Mouse (Mus musculus): ENCODE measurements around the gene Snap29. TPM values are rescaled to one million over a fixed set of nuclear protein-coding genes. Genes with fewer than 3 reads are reported as not detected.

The Snap29 gene
- polyA plus RNA-seq, 1 experiment: 9.3 TPM

GRCm38 (mm10) chr16:17466875-17467663 is 61.3 kb downstream of the Snap29 start:
- TF ChIP-seq CTCF (IDR thresholded peaks at IDR 0.05; ENCODE audit: extremely low read depth, insufficient read depth, low read length): no peak
- no peak for TF ChIP-seq POLR2A (IDR thresholded peaks at IDR 0.05; ENCODE audit: extremely low read depth, insufficient read depth, low read length)
- H3K4me3 ChIP-seq (ENCODE audit: insufficient read depth, low read length): no peak overlapping the region
- H3K27ac ChIP-seq (ENCODE audit: insufficient read depth, low read length): no peak overlapping the region
- H3K4me1 ChIP-seq (ENCODE audit: control insufficient read depth, insufficient read depth, low read length): peaks cover 4% of the 10 kb centered on the region

GRCm38 (mm10) chr16:17472498-17472897 is 66.7 kb downstream of the Snap29 start:
- Histone ChIP-seq H3K4me3 (ENCODE audit: insufficient read depth, low read length) (no peak overlapping the region), H3K4me1 (ENCODE audit: control insufficient read depth, insufficient read depth, low read length) (peaks cover 5% of the 10 kb centered on the region), H3K27ac (ENCODE audit: insufficient read depth, low read length) (no peak overlapping the region)
- TF ChIP-seq CTCF (IDR thresholded peaks at IDR 0.05; ENCODE audit: extremely low read depth, insufficient read depth, low read length): no peak
- no peak for TF ChIP-seq POLR2A (IDR thresholded peaks at IDR 0.05; ENCODE audit: extremely low read depth, insufficient read depth, low read length)

- H3K27ac ChIP-seq (ENCODE audit: insufficient read depth, low read length): no peak overlapping the region
- H3K4me3 ChIP-seq (ENCODE audit: insufficient read depth, low read length): no peak overlapping the region
- H3K4me1 ChIP-seq (ENCODE audit: control insufficient read depth, insufficient read depth, low read length): peaks cover 7% of the 10 kb centered on the region
- TF ChIP-seq POLR2A (IDR thresholded peaks at IDR 0.05; ENCODE audit: extremely low read depth, insufficient read depth, low read length) (no peak), CTCF (IDR thresholded peaks at IDR 0.05; ENCODE audit: extremely low read depth, insufficient read depth, low read length) (peak; percentile 74)
Observed at GRCm38 (mm10) chr16:17474091-17474490, 68.3 kb downstream of the Snap29 start.

GRCm38 (mm10) chr16:17474761-17475160 is 69.0 kb downstream of the Snap29 start:
- Histone ChIP-seq H3K4me1 (ENCODE audit: control insufficient read depth, insufficient read depth, low read length) (peaks cover 6% of the 10 kb centered on the region), H3K27ac (ENCODE audit: insufficient read depth, low read length) (no peak overlapping the region), H3K4me3 (ENCODE audit: insufficient read depth, low read length) (no peak overlapping the region)
- no peak for TF ChIP-seq POLR2A (IDR thresholded peaks at IDR 0.05; ENCODE audit: extremely low read depth, insufficient read depth, low read length)
- TF ChIP-seq CTCF (IDR thresholded peaks at IDR 0.05; ENCODE audit: extremely low read depth, insufficient read depth, low read length): no peak

- Histone ChIP-seq H3K4me1 (ENCODE audit: control insufficient read depth, insufficient read depth, low read length) (peaks cover 6% of the 10 kb centered on the region), H3K4me3 (ENCODE audit: insufficient read depth, low read length) (no peak overlapping the region), H3K27ac (ENCODE audit: insufficient read depth, low read length) (no peak overlapping the region)
- TF ChIP-seq CTCF (IDR thresholded peaks at IDR 0.05; ENCODE audit: extremely low read depth, insufficient read depth, low read length): no peak
- no peak for TF ChIP-seq POLR2A (IDR thresholded peaks at IDR 0.05; ENCODE audit: extremely low read depth, insufficient read depth, low read length)
Observed at GRCm38 (mm10) chr16:17475326-17475725, 69.5 kb downstream of the Snap29 start.

GRCm38 (mm10) chr16:17478331-17478943 is 72.7 kb downstream of the Snap29 start:
- H3K27ac ChIP-seq (ENCODE audit: insufficient read depth, low read length): no peak overlapping the region
- H3K4me1 ChIP-seq (ENCODE audit: control insufficient read depth, insufficient read depth, low read length): peaks cover 5% of the 10 kb centered on the region
- H3K4me3 ChIP-seq (ENCODE audit: insufficient read depth, low read length): no peak overlapping the region
- TF ChIP-seq CTCF (IDR thresholded peaks at IDR 0.05; ENCODE audit: extremely low read depth, insufficient read depth, low read length) (no peak), POLR2A (IDR thresholded peaks at IDR 0.05; ENCODE audit: extremely low read depth, insufficient read depth, low read length) (no peak)

Other genes starting within 250 kb of the Snap29 start
- gene Ube2l3, start 203.3 kb upstream of the Snap29 start, polyA plus RNA-seq (2012; rRNA removed): 124 and 129 TPM in 2 replicates
- gene Rimbp3, start 197.4 kb upstream of the Snap29 start, polyA plus RNA-seq (2012; rRNA removed): 0.63 and 1.0 TPM in 2 replicates
- gene Hic2, start 172.4 kb upstream of the Snap29 start, polyA plus RNA-seq (2012; rRNA removed): 5.7 and 6.0 TPM in 2 replicates
- gene Tmem191c, start 129.9 kb upstream of the Snap29 start, polyA plus RNA-seq (2012; rRNA removed): 315 and 327 TPM in 2 replicates
- gene Serpind1, start 74.6 kb upstream of the Snap29 start, polyA plus RNA-seq (2012; rRNA removed): 3.8 TPM in 2 replicates
- 336 and 351 TPM in 2 replicates for gene Pi4ka, start 328 bp downstream of the Snap29 start, polyA plus RNA-seq (2012; rRNA removed)
- gene Crkl, start 46.0 kb downstream of the Snap29 start, polyA plus RNA-seq (2012; rRNA removed): 22.3 and 22.8 TPM in 2 replicates
- gene Aifm3, start 83.6 kb downstream of the Snap29 start, polyA plus RNA-seq (2012; rRNA removed): 233 and 286 TPM in 2 replicates
- gene Lztr1, start 102.7 kb downstream of the Snap29 start, polyA plus RNA-seq (2012; rRNA removed): 330 and 345 TPM in 2 replicates
- gene Thap7, start 125.2 kb downstream of the Snap29 start, polyA plus RNA-seq (2012; rRNA removed): 64.9 and 82.8 TPM in 2 replicates
- 1.4 and 1.5 TPM in 2 replicates for gene Lrrc74b, start 155.3 kb downstream of the Snap29 start, polyA plus RNA-seq (2012; rRNA removed)
- gene P2rx6, start 155.9 kb downstream of the Snap29 start, polyA plus RNA-seq (2012; rRNA removed): 2.9 and 3.2 TPM in 2 replicates
- 82.5 and 104 TPM in 2 replicates for gene Slc7a4, start 177.2 kb downstream of the Snap29 start, polyA plus RNA-seq (2012; rRNA removed)
- 196 and 203 TPM in 2 replicates for gene Smpd4, start 213.4 kb downstream of the Snap29 start, polyA plus RNA-seq (2012; rRNA removed)
- gene Ccdc74a, start 240.5 kb downstream of the Snap29 start, polyA plus RNA-seq (2012; rRNA removed): 33.0 and 39.9 TPM in 2 replicates